Mouse (Mus musculus) cortical plate, adult 2 months (tissue): ENCODE results near the gene Rab11fip4. TPM values are rescaled to one million over a fixed set of nuclear protein-coding genes. Genes with fewer than 3 reads are reported as not detected.

Experiments
- H3K27ac ChIP-seq: fragments of 200-500 bp; 2 replicates; pipeline ENCODE4 v1.5.1; 2012; ENCODE audit warnings: low read length, control low read depth, inconsistent platforms; ENCODE audit not compliant: insufficient read depth
- H3K4me1 ChIP-seq: fragments of 200-500 bp; 2 replicates; pipeline ENCODE4 v1.6.1; 2011; ENCODE audit warnings: low read length; ENCODE audit not compliant: control insufficient read depth, insufficient read depth
- H3K4me3 ChIP-seq: fragments of 200-500 bp; 2 replicates; pipeline ENCODE4 v1.5.1; 2011; ENCODE audit warnings: mild to moderate bottlenecking, low read length, control low read depth; ENCODE audit not compliant: insufficient read depth
- CTCF ChIP-seq: fragments of 200-500 bp; IDR thresholded peaks from 2 replicates; pipeline ENCODE4 v1.5.1; 2011; ENCODE audit warnings: mild to moderate bottlenecking, control low read depth, low read length; ENCODE audit not compliant: insufficient read depth; ENCODE audit errors: extremely low read depth
- POLR2A ChIP-seq: fragments of 200-500 bp; IDR thresholded peaks from 2 replicates; pipeline ENCODE4 v1.6.1; 2011; ENCODE audit warnings: mild to moderate bottlenecking, low read length, control low read depth; ENCODE audit not compliant: insufficient read depth; ENCODE audit errors: extremely low read depth
- polyA plus RNA-seq: library from polyadenylated mRNA; depleted of rRNA; stranded (reverse); fragments of >200 nt; gene quantifications from 2 replicates; pipeline ENCODE4 v1.2.3, GENCODE M21; 2012

Gene Rab11fip4
- polyA plus RNA-seq, 1 experiment, result 135 TPM

DNA sequence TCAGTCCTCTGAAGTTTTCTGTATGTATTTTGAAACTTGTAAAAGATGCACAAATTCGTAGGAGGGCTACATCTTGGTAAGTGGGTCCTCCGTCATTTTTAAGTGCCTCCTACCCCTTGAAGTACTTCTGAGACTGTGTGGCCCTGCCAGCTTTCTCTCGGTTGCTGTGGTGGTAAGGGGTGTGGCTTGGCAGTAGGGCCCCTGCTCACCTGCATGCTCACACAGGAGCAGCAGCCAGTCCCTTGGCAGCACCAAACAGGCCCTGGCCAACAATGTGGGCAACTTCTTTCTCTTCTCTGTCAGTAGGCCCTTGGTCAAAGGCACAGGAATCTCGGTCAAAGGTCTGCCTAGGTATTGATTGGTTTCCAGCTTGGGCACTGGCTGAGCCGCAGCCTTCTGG lies 82.1 kb downstream of the Rab11fip4 start:
- Histone ChIP-seq H3K4me1 (peaks cover 38% of the 10 kb centered on the region), H3K27ac (no peak overlapping the region; the same call in 1 of the 2 replicates), H3K4me3 (no peak overlapping the region)
- TF ChIP-seq POLR2A (no peak), CTCF (no peak)

DNA sequence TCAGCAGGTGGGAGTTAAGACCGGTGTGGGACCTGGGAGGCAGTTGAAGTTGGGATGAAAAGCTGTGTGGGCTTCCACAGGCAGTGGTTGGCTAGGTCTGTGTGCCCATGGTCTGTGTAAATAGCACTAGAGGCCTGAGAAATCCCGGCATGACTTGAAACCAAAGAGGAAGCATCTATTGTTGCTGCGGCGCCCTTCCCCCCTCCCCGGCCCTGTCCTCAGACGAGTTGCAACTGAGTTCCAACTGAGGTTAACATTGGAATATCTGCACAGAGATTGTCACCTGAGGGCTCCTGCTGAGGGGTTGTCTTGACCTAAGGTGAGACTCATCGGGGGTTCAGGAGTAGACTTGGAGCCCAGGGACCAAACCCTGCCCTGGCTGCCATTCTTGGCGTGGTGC lies 82.7 kb downstream of the Rab11fip4 start:
- Histone ChIP-seq H3K4me3 (no peak overlapping the region), H3K27ac (peak overlapping the region; percentile 68), H3K4me1 (peaks cover 43% of the 10 kb centered on the region)
- TF ChIP-seq POLR2A, result no peak
- no peak for TF ChIP-seq CTCF

DNA sequence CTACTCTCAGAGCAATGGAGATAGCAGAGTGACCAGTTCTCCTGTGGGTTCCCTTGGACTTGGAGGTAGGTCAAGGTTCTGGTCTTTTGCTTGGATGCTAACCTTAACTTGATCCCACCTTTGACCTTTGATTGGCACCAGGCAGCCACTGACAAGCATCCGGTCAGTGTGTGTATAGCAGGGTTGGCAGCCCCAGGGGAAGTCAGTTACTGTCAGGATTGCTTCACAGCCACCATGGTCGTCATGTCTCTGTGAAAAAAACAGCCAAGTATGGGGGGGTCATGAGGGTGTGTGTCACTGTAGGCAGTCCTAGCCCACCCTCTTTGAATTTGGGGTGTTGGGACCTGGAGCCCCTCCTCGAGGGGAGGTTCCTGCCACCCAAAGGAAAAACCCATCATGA lies 83.2 kb downstream of the Rab11fip4 start:
- Histone ChIP-seq H3K4me3 (no peak overlapping the region), H3K27ac (peak overlapping the region; percentile 68), H3K4me1 (peaks cover 41% of the 10 kb centered on the region)
- TF ChIP-seq CTCF, result no peak
- no peak for TF ChIP-seq POLR2A

DNA sequence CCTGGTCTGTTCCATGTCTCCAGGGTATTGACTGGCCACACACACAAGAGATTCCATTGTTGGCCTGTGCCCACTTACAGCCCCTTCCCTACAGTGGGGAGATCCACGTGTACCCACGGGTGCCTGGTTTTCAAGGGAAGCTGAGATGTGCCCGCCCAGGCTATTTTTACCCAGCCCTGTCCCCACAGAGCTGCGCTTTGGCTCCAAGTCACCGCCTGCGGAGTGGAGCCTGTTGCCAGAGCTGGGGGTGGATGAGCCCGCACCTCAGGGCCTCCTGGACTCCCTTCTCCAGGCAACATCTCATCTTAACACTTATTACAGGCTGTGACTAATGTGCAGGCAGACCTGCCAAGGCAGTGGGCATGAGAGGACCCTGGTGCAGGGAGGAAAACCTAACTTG lies 83.6 kb downstream of the Rab11fip4 start:
- no peak for TF ChIP-seq POLR2A
- no peak for TF ChIP-seq CTCF
- H3K4me1 ChIP-seq, result peaks cover 40% of the 10 kb centered on the region
- H3K4me3 ChIP-seq, result no peak overlapping the region
- peak overlapping the region; percentile 68 for H3K27ac ChIP-seq

DNA sequence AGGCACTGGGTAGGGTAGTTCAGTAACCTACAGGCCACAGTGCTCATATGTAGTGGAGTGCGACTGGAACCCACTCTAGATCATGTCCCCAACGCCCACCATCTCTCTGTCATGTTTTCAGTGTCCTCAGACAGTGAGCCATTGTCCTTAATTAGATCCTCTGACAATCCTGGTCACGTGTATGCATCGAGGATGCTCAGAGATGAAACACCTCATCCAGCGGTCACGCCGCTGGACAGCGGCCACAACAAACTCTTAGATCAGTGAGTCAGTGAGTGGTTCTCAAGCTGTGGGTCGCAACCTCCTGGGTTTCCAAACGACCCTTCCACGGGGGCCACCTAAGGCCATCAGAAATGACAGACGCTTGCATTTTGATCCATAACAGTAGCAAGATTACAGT lies 84.3 kb downstream of the Rab11fip4 start:
- Histone ChIP-seq H3K4me3 (no peak overlapping the region), H3K27ac (peak overlapping the region; percentile 29; the same call in 1 of the 2 replicates), H3K4me1 (peaks cover 36% of the 10 kb centered on the region)
- TF ChIP-seq CTCF (no peak), POLR2A (no peak)

DNA sequence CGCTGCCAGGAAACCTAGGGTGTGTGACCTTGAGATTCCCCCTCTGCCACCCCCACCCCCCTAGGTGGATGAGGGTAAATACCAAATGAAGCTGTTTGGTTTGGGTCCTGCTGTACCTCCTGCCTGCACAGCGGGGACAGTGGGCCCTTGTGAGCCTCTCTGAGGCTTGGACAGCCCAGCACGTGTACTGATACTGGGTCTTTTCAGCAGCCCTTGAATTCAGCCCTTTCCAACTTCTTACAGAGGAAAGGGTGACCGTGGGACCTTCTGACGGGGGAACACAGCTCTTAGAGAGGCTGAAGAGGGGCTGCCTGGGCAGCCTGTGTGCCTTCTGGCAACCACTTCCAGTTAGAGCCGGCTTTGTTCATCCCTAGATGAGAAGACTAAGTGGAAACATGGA lies 85.0 kb downstream of the Rab11fip4 start:
- H3K4me3 ChIP-seq, result no peak overlapping the region
- peaks cover 31% of the 10 kb centered on the region for H3K4me1 ChIP-seq
- TF ChIP-seq POLR2A (no peak), CTCF (no peak)
- peak overlapping the region; percentile 24; the same call in 1 of the 2 replicates for H3K27ac ChIP-seq

DNA sequence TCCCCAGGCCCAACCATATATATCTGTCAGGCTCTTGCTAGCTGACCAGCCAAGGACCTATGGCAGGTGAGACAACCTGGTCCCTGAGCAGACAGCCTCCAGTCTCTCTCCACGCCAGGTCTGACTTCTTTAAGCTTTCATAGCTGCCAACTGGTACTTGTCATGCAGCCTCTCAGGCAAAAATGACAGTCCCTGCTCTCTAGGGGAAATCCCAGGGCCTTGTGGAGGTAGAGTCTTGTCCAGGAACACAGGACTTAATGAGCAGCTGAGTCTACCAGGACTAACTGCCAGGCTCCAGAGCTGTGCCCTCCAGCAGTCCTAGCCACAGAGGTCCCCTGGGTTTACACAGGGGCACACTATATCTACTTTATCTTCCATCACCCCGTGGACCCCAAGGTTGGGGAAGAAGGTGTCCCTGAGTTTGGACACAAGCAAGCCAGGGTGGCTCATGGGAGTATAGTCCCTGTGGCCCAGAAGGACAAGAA lies 85.5 kb downstream of the Rab11fip4 start:
- no peak for TF ChIP-seq CTCF
- no peak for TF ChIP-seq POLR2A
- Histone ChIP-seq H3K4me3 (no peak overlapping the region), H3K27ac (no peak overlapping the region), H3K4me1 (peaks cover 31% of the 10 kb centered on the region)

DNA sequence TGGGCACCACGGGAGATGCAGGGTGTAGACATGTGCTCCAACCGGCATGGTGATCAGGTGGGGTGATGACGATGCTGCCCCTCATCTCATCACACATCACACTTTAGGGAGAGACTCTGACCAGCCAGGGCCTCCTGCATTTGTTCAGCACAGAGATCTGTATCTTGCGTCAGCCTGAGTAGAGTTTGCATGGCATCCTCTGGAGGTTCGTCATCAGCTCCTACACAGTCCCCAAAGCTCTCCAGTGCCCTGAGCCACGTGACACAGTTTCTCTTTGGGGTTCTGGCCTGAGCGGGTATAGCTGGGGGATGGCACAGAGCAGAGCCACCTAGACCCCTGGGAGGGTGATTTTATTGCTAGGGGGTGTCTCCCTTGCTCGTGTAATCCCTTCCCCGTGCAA lies 86.4 kb downstream of the Rab11fip4 start:
- no peak for TF ChIP-seq CTCF
- TF ChIP-seq POLR2A, result no peak
- H3K4me3 ChIP-seq, result no peak overlapping the region
- 0 out of 2 replicates have a peak overlapping the region, but pooled peaks have one; percentile 32 for H3K27ac ChIP-seq
- peaks cover 29% of the 10 kb centered on the region for H3K4me1 ChIP-seq

DNA sequence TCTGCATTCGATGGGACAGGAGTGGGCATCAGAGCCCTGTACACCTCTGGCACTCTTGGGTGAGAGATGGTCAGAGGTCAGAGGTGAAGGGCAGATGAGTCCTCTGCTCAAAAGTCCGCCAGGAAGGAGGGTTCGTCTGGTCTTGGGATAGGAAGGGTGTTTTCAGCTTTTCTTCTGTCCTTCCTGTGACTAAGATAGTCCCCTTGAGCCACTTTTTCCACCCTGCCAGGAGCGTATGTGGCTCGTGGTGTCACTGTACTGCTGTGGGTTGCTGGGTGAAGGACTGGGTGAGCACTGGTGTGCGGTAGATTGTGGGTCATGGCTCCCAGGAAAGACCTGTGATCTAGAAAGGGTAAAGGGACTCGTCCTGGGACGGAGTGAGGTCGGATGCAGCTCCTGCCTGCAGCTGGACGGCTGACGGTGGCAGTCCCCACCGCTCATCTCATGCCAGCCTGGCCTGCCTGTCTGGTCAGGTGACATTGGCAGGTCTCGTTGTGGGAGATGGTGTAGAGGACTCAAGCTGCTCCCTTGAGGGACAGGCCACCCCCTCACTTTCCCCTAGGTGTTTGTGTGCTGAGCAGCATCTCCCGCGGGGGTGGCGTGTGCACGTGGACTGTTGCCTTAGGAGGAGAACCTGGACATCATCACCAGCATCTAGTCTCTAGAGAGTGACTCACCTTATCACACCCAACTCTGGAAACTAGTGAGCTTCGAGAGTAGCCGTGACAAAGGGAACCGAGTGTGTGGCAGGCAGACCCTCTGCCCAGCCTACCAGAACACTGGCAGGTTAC lies 87.5 kb downstream of the Rab11fip4 start:
- Histone ChIP-seq H3K4me3 (no peak overlapping the region), H3K27ac (peak overlapping the region; percentile 9; the same call in 1 of the 2 replicates), H3K4me1 (peaks cover 23% of the 10 kb centered on the region)
- no peak for TF ChIP-seq CTCF
- no peak for TF ChIP-seq POLR2A

DNA sequence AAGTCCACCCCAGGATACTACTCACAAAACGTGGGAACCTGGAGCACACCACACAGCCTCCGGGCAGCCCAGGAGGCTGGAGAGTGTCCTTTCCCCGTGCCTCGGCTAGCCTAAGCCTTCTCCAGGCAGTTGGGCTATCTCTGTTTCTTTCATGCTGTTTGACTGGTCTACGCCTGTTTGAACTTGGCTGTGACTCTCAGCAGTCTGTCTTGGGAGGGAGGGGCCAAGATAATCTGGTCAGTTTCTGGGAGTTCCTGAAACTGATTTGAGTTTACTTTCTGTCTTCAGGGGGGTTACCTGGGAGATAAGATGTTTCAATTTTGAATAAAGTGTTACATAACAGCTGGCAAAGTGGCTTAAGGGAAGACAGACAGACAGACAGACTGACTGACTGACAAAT lies 88.9 kb downstream of the Rab11fip4 start:
- no peak for TF ChIP-seq CTCF
- no peak for TF ChIP-seq POLR2A
- H3K27ac ChIP-seq, result no peak overlapping the region
- H3K4me1 ChIP-seq, result peaks cover 13% of the 10 kb centered on the region
- no peak overlapping the region for H3K4me3 ChIP-seq
